Mouse (Mus musculus) E14TG2a.4 (cell line): Measurements from ENCODE around the gene Aimp1.

ENCODE experiments used
- CTCF ChIP-seq: conservative IDR thresholded peaks from 2 replicates; pipeline ENCODE4 v1.5.1; 2014; ENCODE audit warnings: low read length
- POU5F1 ChIP-seq: IDR thresholded peaks from 2 replicates; pipeline ENCODE4 v1.6.1; 2014; ENCODE audit warnings: low read length, borderline replicate concordance

DNA sequence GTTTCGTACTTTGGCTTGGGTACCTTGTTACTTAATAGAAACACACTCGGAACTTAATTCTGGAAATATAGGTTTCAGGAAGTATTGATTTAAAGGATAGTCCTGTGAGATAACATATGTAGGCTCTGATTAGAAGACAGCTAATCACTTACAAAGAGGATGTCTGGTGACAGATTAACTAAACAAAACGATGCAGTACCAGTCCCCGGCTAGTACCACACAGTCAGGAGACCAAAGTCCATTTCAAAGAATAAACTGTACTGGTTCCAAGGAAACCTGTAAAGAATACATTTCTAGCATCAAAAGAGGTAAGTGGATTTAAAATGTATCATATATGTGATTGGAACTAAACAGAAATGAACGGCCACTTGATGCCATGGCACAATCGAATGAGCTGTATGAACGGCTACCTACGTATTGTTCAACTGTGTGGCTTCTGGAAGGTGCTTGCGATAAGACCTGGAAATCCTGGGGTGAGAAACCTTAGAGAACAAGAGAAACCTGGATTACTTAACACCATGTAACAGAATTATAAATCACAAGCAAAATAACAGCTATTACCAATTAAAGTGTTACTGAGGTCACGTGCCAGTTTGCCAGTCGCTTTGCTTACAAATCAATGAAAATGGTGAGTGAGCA is 54.5 kb downstream of the Aimp1 start, which contains the start of gene Gimd1:
- TF ChIP-seq CTCF = no peak
- no peak for TF ChIP-seq POU5F1
